Mouse (Mus musculus): ENCODE results near the gene Sptssa. TPM values are rescaled to one million over a fixed set of nuclear protein-coding genes. Genes with fewer than 3 reads are reported as not detected.

Gene Sptssa
- total and polyA plus RNA-seq, 3 experiments, result 34.0 to 125 (median 66.7) TPM

DNA sequence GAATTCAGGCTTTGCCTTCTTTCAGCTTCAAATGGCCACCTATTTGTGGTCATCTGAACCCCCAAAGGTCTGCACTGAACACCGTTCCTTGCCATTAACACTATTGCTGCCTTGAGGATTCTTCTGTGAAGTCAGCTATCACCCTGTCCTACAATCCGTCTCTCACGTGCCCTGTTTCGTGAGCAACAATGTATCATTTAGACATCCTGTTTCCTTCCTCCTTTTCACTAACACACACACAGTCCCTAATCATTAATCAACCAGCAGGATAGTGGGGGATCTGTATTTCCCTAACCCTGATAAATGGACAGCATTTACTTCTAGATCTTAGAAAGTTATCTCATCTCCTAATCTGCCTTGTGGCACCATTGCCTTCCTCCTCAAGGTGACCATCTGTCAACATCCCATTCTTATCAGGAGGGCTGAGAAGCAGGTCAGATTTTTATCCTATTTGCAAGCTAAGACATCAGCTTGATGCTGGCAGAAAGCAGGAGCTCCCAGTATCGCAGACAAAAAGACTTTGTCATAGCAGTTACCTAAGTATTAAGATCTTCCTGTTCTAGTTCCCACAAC lies 13.0 kb downstream of the Sptssa start:
- dilution Hi-C loops (cut with MboI; ENCODE audit: extremely low pct_ligation_motif_present, extremely low pct_unique_long_range_greater_than_20kb, low sequenced_read_pairs), result no loop called here
- no peaks in the 10 kb centered on the region for H3K79me2 ChIP-seq (replicated peaks; ENCODE audit: control insufficient read depth, extremely low read depth, insufficient read depth, poor library complexity, severe bottlenecking)
- peaks cover 0 to 24% of the 10 kb centered on the region in 2 experiments for H3K36me3 ChIP-seq (replicated peaks in 1 of 2; ENCODE audit: control insufficient read depth in 1 of 2, insufficient read depth in 1 of 2, low read length in 1 of 2)
- H3K4me2 ChIP-seq (ENCODE audit: insufficient read depth, low read depth, poor library complexity, severe bottlenecking), result no peak overlapping the region
- in situ Hi-C loops (cut with MboI; ENCODE audit: low pct_ligation_motif_present, low pct_unique_long_range_greater_than_20kb, low sequenced_read_pairs), result no loop called here
- peaks cover 0 to 6% of the 10 kb centered on the region in 2 experiments; a peak in 2 of 4 replicates for H3K4me1 ChIP-seq (ENCODE audit: control insufficient read depth in 1 of 2, insufficient read depth in 2 of 2)
- TF ChIP-seq SMC3 (IDR thresholded peaks at IDR 0.05; ENCODE audit: low read depth, low read length) (no peak), POLR2AphosphoS2 (IDR thresholded peaks at IDR 0.05; ENCODE audit: low read depth, low read length) (no peak), ZC3H11A (IDR thresholded peaks at IDR 0.05; ENCODE audit: low read depth, low read length) (no peak), BHLHE40 (IDR thresholded peaks at IDR 0.05; ENCODE audit: low read depth, low read length) (no peak), SIN3A (IDR thresholded peaks at IDR 0.05; ENCODE audit: low read length) (no peak), NRF1 (IDR thresholded peaks at IDR 0.05; ENCODE audit: low read depth, low read length) (no peak), PAX5 (IDR thresholded peaks at IDR 0.05; ENCODE audit: low read length) (no peak), MYC (IDR thresholded peaks at IDR 0.05; ENCODE audit: low read depth, low read length) (no peak), JUN (IDR thresholded peaks at IDR 0.05; ENCODE audit: insufficient read depth, low read depth, low read length) (no peak), MAFK (IDR thresholded peaks at IDR 0.05; ENCODE audit: insufficient replicate concordance, low read length) (no peak)
- H3K9me3 ChIP-seq (replicated peaks; ENCODE audit: low read length), result no peaks in the 10 kb centered on the region
- no peaks in the 10 kb centered on the region for H3K27me3 ChIP-seq (replicated peaks)
- H3K27ac ChIP-seq (ENCODE audit: insufficient read depth, low read depth), result no peak overlapping the region
- H3K4me3 ChIP-seq (replicated peaks in 1 of 3; ENCODE audit: low read depth in 2 of 3, low read length in 2 of 3, poor library complexity in 1 of 3), result no peak overlapping the region
- DNase-seq (ENCODE audit: extremely low read depth), result no peak
- H3K9ac ChIP-seq (ENCODE audit: insufficient read depth, low read depth), result no peak overlapping the region

- in situ Hi-C loops (cut with MboI; ENCODE audit: low pct_ligation_motif_present, low pct_unique_long_range_greater_than_20kb, low sequenced_read_pairs), result no loop called here
- H3K4me1 ChIP-seq (ENCODE audit: control insufficient read depth in 1 of 2, insufficient read depth in 2 of 2), result peaks cover 0 to 11% of the 10 kb centered on the region in 2 experiments; a peak in 2 of 4 replicates
These were observed 15.0 kb downstream of the Sptssa start for GRCm38 (mm10) chr12:54641374-54641773.

GRCm38 (mm10) chr12:54640259-54640658 lies 16.1 kb downstream of the Sptssa start:
- dilution Hi-C loops (cut with MboI; ENCODE audit: extremely low pct_ligation_motif_present, extremely low pct_unique_long_range_greater_than_20kb, low sequenced_read_pairs) (no loop called here), in situ Hi-C loops (cut with MboI; ENCODE audit: low pct_ligation_motif_present, low pct_unique_long_range_greater_than_20kb, low sequenced_read_pairs) (no loop called here)
- no peak overlapping the region for H3K9ac ChIP-seq (ENCODE audit: insufficient read depth, low read depth)
- no peak overlapping the region for H3K4me2 ChIP-seq (ENCODE audit: insufficient read depth, low read depth, poor library complexity, severe bottlenecking)
- DNase-seq (ENCODE audit: extremely low read depth), result no peak
- H3K4me3 ChIP-seq (replicated peaks in 1 of 3; ENCODE audit: low read depth in 2 of 3, low read length in 2 of 3, poor library complexity in 1 of 3), result no peak overlapping the region
- no peak for TF ChIP-seq TCF12 (IDR thresholded peaks at IDR 0.05; ENCODE audit: low read depth, low read length)
- TF ChIP-seq ELF1 (IDR thresholded peaks at IDR 0.05; ENCODE audit: low read depth, low read length), result no peak
- TF ChIP-seq BHLHE40 (IDR thresholded peaks at IDR 0.05; ENCODE audit: low read depth, low read length), result no peak
- no peak for TF ChIP-seq HCFC1 (IDR thresholded peaks at IDR 0.05; ENCODE audit: low read depth, low read length)
- TF ChIP-seq ZNF384 (IDR thresholded peaks at IDR 0.05; ENCODE audit: low read depth, low read length), result no peak
- no peak for TF ChIP-seq MAFK (IDR thresholded peaks at IDR 0.05; ENCODE audit: insufficient replicate concordance, low read length)
- TF ChIP-seq MXI1 (IDR thresholded peaks at IDR 0.05; ENCODE audit: low read depth, low read length), result no peak
- TF ChIP-seq ZMIZ1 (IDR thresholded peaks at IDR 0.05; ENCODE audit: low read depth, low read length), result no peak
- no peak for TF ChIP-seq TBP (conservative IDR thresholded peaks at IDR 0.05; ENCODE audit: low read depth, low read length)
- no peak for TF ChIP-seq ETS1 (conservative IDR thresholded peaks at IDR 0.05; ENCODE audit: low read depth, low read length)
- TF ChIP-seq CHD1 (IDR thresholded peaks at IDR 0.05; ENCODE audit: low read depth, low read length), result no peak
- H3K9me3 ChIP-seq (replicated peaks; ENCODE audit: low read length), result no peaks in the 10 kb centered on the region
- no peaks in the 10 kb centered on the region for H3K27me3 ChIP-seq (replicated peaks)
- H3K27ac ChIP-seq (ENCODE audit: insufficient read depth, low read depth), result no peak overlapping the region
- no peaks in the 10 kb centered on the region for H3K79me2 ChIP-seq (replicated peaks; ENCODE audit: control insufficient read depth, extremely low read depth, insufficient read depth, poor library complexity, severe bottlenecking)
- peaks cover 0 to 11% of the 10 kb centered on the region in 2 experiments; a peak in 2 of 4 replicates for H3K4me1 ChIP-seq (ENCODE audit: control insufficient read depth in 1 of 2, insufficient read depth in 2 of 2)
- no peaks in the 10 kb centered on the region for H3K36me3 ChIP-seq (replicated peaks in 1 of 2; ENCODE audit: control insufficient read depth in 1 of 2, insufficient read depth in 1 of 2, low read length in 1 of 2)

More at GRCm38 (mm10) chr12:54641374-54641773, 15.0 kb downstream of the Sptssa start:
- no peak for DNase-seq (ENCODE audit: extremely low read depth)
- Histone ChIP-seq H3K4me2 (ENCODE audit: insufficient read depth, low read depth, poor library complexity, severe bottlenecking) (no peak overlapping the region), H3K4me3 (replicated peaks in 1 of 3; ENCODE audit: low read depth in 2 of 3, low read length in 2 of 3, poor library complexity in 1 of 3) (no peak overlapping the region), H3K27me3 (replicated peaks) (no peaks in the 10 kb centered on the region), H3K9me3 (replicated peaks; ENCODE audit: low read length) (no peaks in the 10 kb centered on the region), H3K27ac (ENCODE audit: insufficient read depth, low read depth) (no peak overlapping the region), H3K36me3 (replicated peaks in 1 of 2; ENCODE audit: control insufficient read depth in 1 of 2, insufficient read depth in 1 of 2, low read length in 1 of 2) (peaks cover 0 to 4% of the 10 kb centered on the region in 2 experiments), H3K79me2 (replicated peaks; ENCODE audit: control insufficient read depth, extremely low read depth, insufficient read depth, poor library complexity, severe bottlenecking) (no peaks in the 10 kb centered on the region), H3K9ac (ENCODE audit: insufficient read depth, low read depth) (no peak overlapping the region)
- no peak for TF ChIP-seq TCF12 (IDR thresholded peaks at IDR 0.05; ENCODE audit: low read depth, low read length)
- TF ChIP-seq CHD1 (IDR thresholded peaks at IDR 0.05; ENCODE audit: low read depth, low read length), result no peak
- no peak for TF ChIP-seq CTCF (conservative IDR thresholded peaks at IDR 0.05 in 1 of 2, IDR thresholded peaks at IDR 0.05 in 1 of 2; ENCODE audit: low read depth in 2 of 2, low read length in 2 of 2)
- no peak for TF ChIP-seq MXI1 (IDR thresholded peaks at IDR 0.05; ENCODE audit: low read depth, low read length)
- no peak for TF ChIP-seq ETS1 (conservative IDR thresholded peaks at IDR 0.05; ENCODE audit: low read depth, low read length)
- no peak for TF ChIP-seq IRF4 (IDR thresholded peaks at IDR 0.05; ENCODE audit: low read depth, low read length)
- no peak for TF ChIP-seq KAT2A (IDR thresholded peaks at IDR 0.05; ENCODE audit: insufficient replicate concordance, low read length)
- TF ChIP-seq RCOR1 (conservative IDR thresholded peaks at IDR 0.05; ENCODE audit: low read depth, low read length), result no peak
- dilution Hi-C loops (cut with MboI; ENCODE audit: extremely low pct_ligation_motif_present, extremely low pct_unique_long_range_greater_than_20kb, low sequenced_read_pairs), result no loop called here

Data from CH12.LX (cell line).